Mouse (Mus musculus): ENCODE measurements at regions not wholly inside any gene's neighbourhood (a gene's known extent, or its start where the extent isn't known, plus 50 kb on each side); places are given as distances from the start of the nearest gene placed in this dataset.
A peak's percentile ranks its signal among the peaks of the same experiment; 100 is the strongest.

GRCm38 (mm10) chr11:56165759-56166158 is 124.9 kb upstream of the Nmur2 start:
- DNase-seq (ENCODE audit: low spot score) = no peak

GRCm38 (mm10) chr11:56160286-56160685 is 119.5 kb upstream of the Nmur2 start:
- DNase-seq (ENCODE audit: low spot score) = no peak

- no peak for DNase-seq (ENCODE audit: low spot score)
Observed at GRCm38 (mm10) chr11:56159412-56160074, 118.7 kb upstream of the Nmur2 start.

GRCm38 (mm10) chr11:56150825-56151342 is 110.1 kb upstream of the Nmur2 start:
- DNase-seq (ENCODE audit: low spot score) = no peak

- DNase-seq (ENCODE audit: low spot score) = no peak
Observed at GRCm38 (mm10) chr11:56149752-56150151, 108.9 kb upstream of the Nmur2 start.

- DNase-seq (ENCODE audit: low spot score) = no peak
Observed at GRCm38 (mm10) chr11:56148956-56149355, 108.1 kb upstream of the Nmur2 start.

GRCm38 (mm10) chr11:56146708-56147107 is 105.9 kb upstream of the Nmur2 start:
- no peak for DNase-seq (ENCODE audit: low spot score)

GRCm38 (mm10) chr11:56131339-56131823 is 90.6 kb upstream of the Nmur2 start:
- no peak for DNase-seq (ENCODE audit: low spot score)

- DNase-seq (ENCODE audit: low spot score) = no peak
Observed at GRCm38 (mm10) chr11:56116553-56117232, 75.9 kb upstream of the Nmur2 start.

GRCm38 (mm10) chr11:56107929-56108328 is 67.1 kb upstream of the Nmur2 start:
- peak; percentile 8 for DNase-seq (ENCODE audit: low spot score)

- no peak for DNase-seq (ENCODE audit: low spot score)
Observed at GRCm38 (mm10) chr11:56105632-56106031, 64.8 kb upstream of the Nmur2 start.

GRCm38 (mm10) chr11:56092891-56093290 is 52.1 kb upstream of the Nmur2 start:
- DNase-seq (ENCODE audit: low spot score) = no peak

Data from ovary, adult 18-20 months (tissue).